Mouse (Mus musculus): ENCODE results near the gene Fev.

- no peak for TF ChIP-seq CTCF (IDR thresholded peaks at IDR 0.05; ENCODE audit: low read depth)
- TF ChIP-seq EP300 (optimal IDR thresholded peaks at IDR 0.05) = no peak
Measured at GRCm38 (mm10) chr1:74858805-74859204, 26.4 kb downstream of the Fev start.
